Mouse (Mus musculus) thymus, adult 2 months (tissue): ENCODE data around the gene Cnnm3. TPM values are rescaled to one million over a fixed set of nuclear protein-coding genes. Genes with fewer than 3 reads are reported as not detected.

Experiments used
- DNase-seq: peaks from one replicate; pipeline ENCODE4 v3.0.0; 2021
- H3K27ac ChIP-seq: fragments of 200-500 bp; 2 replicates; pipeline ENCODE4 v1.5.1; 2012; ENCODE audit warnings: low read length, control low read depth; ENCODE audit not compliant: control insufficient read depth, insufficient read depth
- H3K27me3 ChIP-seq: fragments of 200-500 bp; 2 replicates; pipeline ENCODE4 v1.6.1; 2012; ENCODE audit warnings: mild to moderate bottlenecking, low read length, moderate library complexity, mixed read lengths; ENCODE audit not compliant: control insufficient read depth, insufficient read depth
- H3K36me3 ChIP-seq: fragments of 200-500 bp; 2 replicates; pipeline ENCODE4 v1.6.1; 2012; ENCODE audit warnings: mild to moderate bottlenecking, low read length, moderate library complexity; ENCODE audit not compliant: control insufficient read depth, insufficient read depth
- H3K4me1 ChIP-seq: fragments of 200-500 bp; replicated peaks from 2 replicates; pipeline ENCODE4 v1.6.1; 2012; ENCODE audit warnings: low read length; ENCODE audit not compliant: control insufficient read depth, insufficient read depth
- H3K4me3 ChIP-seq: fragments of 200-500 bp; 2 replicates; pipeline ENCODE4 v1.5.1; 2012; ENCODE audit warnings: mild to moderate bottlenecking, low read length, control low read depth, moderate library complexity; ENCODE audit not compliant: control insufficient read depth, insufficient read depth
- CTCF ChIP-seq: fragments of 200-500 bp; IDR thresholded peaks from 2 replicates; pipeline ENCODE4 v1.5.1; 2012; ENCODE audit warnings: mild to moderate bottlenecking, control low read depth, low read length, moderate library complexity, borderline replicate concordance; ENCODE audit not compliant: control insufficient read depth, poor library complexity, insufficient read depth; ENCODE audit errors: extremely low read depth
- POLR2A ChIP-seq: fragments of 200-500 bp; IDR thresholded peaks from 2 replicates; pipeline ENCODE4 v1.6.1; 2012; ENCODE audit warnings: mild to moderate bottlenecking, low read length, control low read depth, moderate library complexity; ENCODE audit not compliant: control insufficient read depth, poor library complexity, insufficient read depth; ENCODE audit errors: extremely low read depth
- WGBS: fragments of 180-500 bp; shearing (Covaris S2); methylation state at CpG from one replicate; pipeline ENCODE4 v1.1.7; 2018; 5-methylcytosine and 5-hydroxymethylcytosine counted together
- polyA plus RNA-seq: library from polyadenylated mRNA; depleted of rRNA; stranded (reverse); fragments of >200 nt; gene quantifications from 2 replicates; pipeline ENCODE4 v1.2.3, GENCODE M21; 2012; rRNA removed

Gene Cnnm3
- polyA plus RNA-seq, 1 experiment = 51.2 TPM

DNA sequence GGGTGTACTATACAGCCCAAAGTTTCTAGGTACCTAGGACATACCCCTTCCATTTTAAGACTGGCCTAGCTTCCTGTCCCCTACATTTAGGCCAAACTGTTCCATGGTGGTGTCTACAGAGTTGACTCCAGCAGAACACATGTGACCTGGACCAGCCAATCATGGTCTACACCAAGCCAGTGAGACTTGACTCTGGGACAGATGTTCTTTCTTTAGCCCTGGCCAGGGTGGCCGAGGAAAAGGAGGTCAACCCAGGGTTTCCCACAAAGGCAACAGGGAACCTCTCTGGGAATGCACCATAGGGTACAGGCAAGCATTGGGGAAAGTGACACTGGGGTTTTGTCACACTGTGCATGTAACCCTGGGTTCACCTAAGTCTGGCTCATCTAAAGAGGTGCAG, 61.0 kb downstream of the Cnnm3 start:
- Histone ChIP-seq H3K27me3 (no peaks in the 10 kb centered on the region), H3K27ac (no peak overlapping the region), H3K36me3 (no peaks in the 10 kb centered on the region), H3K4me1 (peaks cover 9% of the 10 kb centered on the region; the same call in 1 of the 2 replicates), H3K4me3 (no peak overlapping the region)
- TF ChIP-seq CTCF = no peak
- DNase-seq = no peak
- WGBS = 83% methylated on average over 1 of the region's 1 CpGs

DNA sequence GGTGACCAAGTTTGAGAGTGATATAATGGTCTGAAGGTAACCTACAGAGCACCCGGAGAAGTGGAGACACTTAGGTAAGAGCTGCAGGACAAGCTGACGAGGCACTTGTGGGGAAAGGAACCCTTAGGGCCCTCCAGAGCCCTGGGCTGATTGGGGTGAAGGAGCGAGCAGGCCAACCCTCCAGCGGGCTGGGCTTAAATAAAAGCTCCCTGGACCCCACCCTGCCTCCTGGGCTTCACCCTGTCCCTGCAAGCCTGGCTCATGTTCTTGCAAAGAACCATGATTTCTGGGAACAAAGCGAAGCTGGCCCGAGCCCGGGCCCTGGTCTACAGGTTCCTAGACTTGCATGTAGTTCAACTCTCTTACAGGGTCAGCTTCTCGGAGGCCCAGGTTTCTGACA, 61.9 kb downstream of the Cnnm3 start:
- no peak for DNase-seq
- no peaks in the 10 kb centered on the region for H3K27me3 ChIP-seq
- WGBS = 93% methylated on average over 8 of the region's 8 CpGs
- TF ChIP-seq CTCF = no peak
- H3K4me3 ChIP-seq = no peak overlapping the region
- H3K36me3 ChIP-seq = no peaks in the 10 kb centered on the region
- H3K4me1 ChIP-seq = peaks cover 9% of the 10 kb centered on the region; the same call in 1 of the 2 replicates
- no peak overlapping the region for H3K27ac ChIP-seq

DNA sequence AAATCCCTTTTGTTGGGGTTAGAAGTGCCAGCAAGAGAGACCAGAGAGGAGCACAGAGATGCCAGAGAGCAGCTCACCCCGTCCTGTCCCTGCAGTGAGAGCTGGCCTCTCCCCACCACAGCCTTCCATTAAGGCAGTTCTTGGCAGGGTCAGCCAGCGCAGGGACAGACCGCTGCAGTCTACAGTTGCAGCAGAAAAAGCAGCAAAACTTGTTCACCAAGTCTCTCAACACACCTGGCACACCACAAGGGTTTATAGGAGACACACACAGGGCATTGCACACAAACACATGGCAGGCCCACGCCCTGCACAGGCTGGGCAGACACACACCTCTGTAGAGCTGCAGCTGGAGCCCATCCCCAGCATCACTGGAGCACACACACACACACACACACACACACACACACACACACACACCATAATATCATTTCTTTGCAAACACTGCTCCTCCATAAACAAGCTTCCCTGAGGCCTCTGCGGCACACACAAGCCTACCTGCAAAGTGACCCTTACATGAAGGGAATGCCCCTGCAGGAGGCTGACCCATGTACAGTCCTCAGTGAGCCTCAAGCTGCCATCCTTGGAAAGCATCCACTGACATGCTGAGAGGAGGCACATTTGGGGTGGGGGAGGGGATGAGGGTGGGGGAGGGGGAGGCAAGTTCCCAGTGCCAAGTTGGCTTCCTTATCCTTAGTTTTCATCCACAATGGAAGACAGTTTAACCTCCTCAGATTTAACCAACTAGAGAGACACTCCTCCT, 62.7 kb downstream of the Cnnm3 start:
- no peaks in the 10 kb centered on the region for H3K36me3 ChIP-seq
- no peak for TF ChIP-seq CTCF
- no peak for TF ChIP-seq POLR2A
- DNase-seq = no peak
- no peak overlapping the region for H3K4me3 ChIP-seq
- H3K27ac ChIP-seq = no peak overlapping the region
- peaks cover 9% of the 10 kb centered on the region; the same call in 1 of the 2 replicates for H3K4me1 ChIP-seq
- WGBS = 93% methylated on average over 5 of the region's 5 CpGs
- H3K27me3 ChIP-seq = no peaks in the 10 kb centered on the region

DNA sequence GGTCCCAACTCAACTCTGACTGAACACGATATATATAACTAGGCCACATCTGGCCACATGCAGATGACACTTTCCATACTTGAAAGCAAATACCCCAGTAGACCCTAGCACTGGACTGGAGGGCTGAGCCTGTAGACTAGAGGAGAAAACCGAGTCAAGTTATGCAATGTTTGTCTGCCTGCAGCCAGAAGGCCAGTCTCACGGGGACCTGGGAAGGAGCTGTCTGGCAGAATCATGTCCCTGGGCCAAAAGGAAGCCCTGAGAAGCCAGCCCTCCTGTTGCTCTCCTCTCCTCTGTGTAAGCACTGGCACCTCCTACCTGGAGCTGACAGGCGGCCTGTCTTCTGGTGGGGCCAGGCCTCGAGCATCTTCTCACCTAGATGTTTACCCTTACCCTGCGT, 63.7 kb downstream of the Cnnm3 start:
- Histone ChIP-seq H3K27me3 (no peaks in the 10 kb centered on the region), H3K4me3 (no peak overlapping the region), H3K27ac (no peak overlapping the region), H3K36me3 (no peaks in the 10 kb centered on the region), H3K4me1 (peaks cover 16% of the 10 kb centered on the region)
- no peak for TF ChIP-seq POLR2A
- TF ChIP-seq CTCF = no peak
- 93% methylated on average over 6 of the region's 6 CpGs for WGBS
- DNase-seq = no peak

DNA sequence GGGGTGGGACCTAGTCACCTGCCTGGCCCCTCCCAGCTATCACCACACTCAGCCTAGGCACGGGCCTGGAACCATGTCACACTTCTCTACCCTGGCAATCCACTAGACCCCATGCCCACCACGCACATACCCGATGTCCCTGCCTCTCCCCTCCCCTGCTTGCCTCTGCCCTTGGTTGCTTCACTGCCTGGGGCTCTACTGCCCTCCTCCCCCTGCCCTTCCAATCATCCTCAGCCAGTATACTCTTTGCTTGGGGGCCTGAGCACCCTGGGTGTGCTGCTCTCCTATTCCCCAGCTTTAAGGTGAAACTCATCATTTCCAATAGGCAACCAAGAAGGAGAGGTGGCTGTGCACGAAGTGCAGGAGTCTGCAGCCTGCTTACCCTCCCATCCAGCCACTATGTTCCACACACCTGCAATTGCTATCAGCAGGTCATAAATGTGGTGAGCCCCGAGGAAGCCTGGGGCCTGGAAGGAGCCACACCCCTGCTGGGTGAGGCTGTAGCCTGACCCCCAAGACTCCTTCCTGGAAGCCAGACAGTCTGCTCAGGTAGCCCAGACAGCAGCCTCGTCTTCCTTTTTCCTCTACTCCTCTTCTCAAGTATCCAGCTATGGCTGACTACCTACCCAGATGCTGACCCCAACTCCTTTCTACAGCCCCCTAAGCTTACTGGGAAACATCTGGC, 65.5 kb downstream of the Cnnm3 start:
- TF ChIP-seq CTCF = no peak

More for the DNA sequence above, 65.5 kb downstream of the Cnnm3 start:
- Histone ChIP-seq H3K4me1 (peaks cover 24% of the 10 kb centered on the region), H3K36me3 (no peaks in the 10 kb centered on the region), H3K27me3 (no peaks in the 10 kb centered on the region), H3K27ac (no peak overlapping the region), H3K4me3 (no peak overlapping the region)
- WGBS = 80% methylated on average over 6 of the region's 6 CpGs
- DNase-seq = no peak

Other genes starting within 250 kb of the Cnnm3 start
- gene Neurl3, start 237.2 kb upstream of the Cnnm3 start, polyA plus RNA-seq = 13.4 and 14.3 TPM in 2 replicates
- 51.7 and 57.2 TPM in 2 replicates for gene Arid5a, start 204.1 kb upstream of the Cnnm3 start, polyA plus RNA-seq
- 96.5 and 103 TPM in 2 replicates for gene Kansl3, start 142.7 kb upstream of the Cnnm3 start, polyA plus RNA-seq
- 0.04 and 0.08 TPM in 2 replicates for gene Fer1l5, start 139.6 kb upstream of the Cnnm3 start, polyA plus RNA-seq
- gene Lman2l, start 66.6 kb upstream of the Cnnm3 start, polyA plus RNA-seq = 62.4 and 65.6 TPM in 2 replicates
- 15.3 and 18.0 TPM in 2 replicates for gene Cnnm4, start 40.2 kb upstream of the Cnnm3 start, polyA plus RNA-seq
- gene Ankrd23, start 25.0 kb downstream of the Cnnm3 start, polyA plus RNA-seq = 40.4 and 56.2 TPM in 2 replicates
- gene Gm42417, start 27.6 kb downstream of the Cnnm3 start, polyA plus RNA-seq = not detected in 2 replicates
- 48.4 and 51.8 TPM in 2 replicates for gene Ankrd39, start 35.6 kb downstream of the Cnnm3 start, polyA plus RNA-seq
- 15.5 and 16.8 TPM in 2 replicates for gene Sema4c, start 46.5 kb downstream of the Cnnm3 start, polyA plus RNA-seq
- 1.4 and 1.9 TPM in 2 replicates for gene Fam178b, start 171.3 kb downstream of the Cnnm3 start, polyA plus RNA-seq
- gene Cox5b, start 179.6 kb downstream of the Cnnm3 start, polyA plus RNA-seq = 395 and 432 TPM in 2 replicates
- gene 4933424G06Rik, start 198.3 kb downstream of the Cnnm3 start, polyA plus RNA-seq = not detected in 2 replicates
- 182 and 213 TPM in 2 replicates for gene Actr1b, start 202.6 kb downstream of the Cnnm3 start, polyA plus RNA-seq
- 270 and 289 TPM in 2 replicates for gene Zap70, start 249.9 kb downstream of the Cnnm3 start, polyA plus RNA-seq